Mouse (Mus musculus) spleen, embryonic (tissue): ENCODE results near the gene Erich6.

Experiments used
- CTCF ChIA-PET: fragments of 350-600 bp; sonication (Branson Sonifier 250); formaldehyde crosslinking; loops from one replicate; lab custom pipeline; 2022; lab: Charles Lee

The Erich6 gene

GRCm38 (mm10) chr3:58636406-58637295 is at the start of gene Erich6:
Gene Erich6, minus strand, starts transcription at chr3:58637207.
- CTCF ChIA-PET: interaction anchor here (0.6 kb wide), 2 partner anchors 124 to 166 kb away, joined by 4 to 16 read pairs; no protein-coding TSS in a partner anchor

DNA sequence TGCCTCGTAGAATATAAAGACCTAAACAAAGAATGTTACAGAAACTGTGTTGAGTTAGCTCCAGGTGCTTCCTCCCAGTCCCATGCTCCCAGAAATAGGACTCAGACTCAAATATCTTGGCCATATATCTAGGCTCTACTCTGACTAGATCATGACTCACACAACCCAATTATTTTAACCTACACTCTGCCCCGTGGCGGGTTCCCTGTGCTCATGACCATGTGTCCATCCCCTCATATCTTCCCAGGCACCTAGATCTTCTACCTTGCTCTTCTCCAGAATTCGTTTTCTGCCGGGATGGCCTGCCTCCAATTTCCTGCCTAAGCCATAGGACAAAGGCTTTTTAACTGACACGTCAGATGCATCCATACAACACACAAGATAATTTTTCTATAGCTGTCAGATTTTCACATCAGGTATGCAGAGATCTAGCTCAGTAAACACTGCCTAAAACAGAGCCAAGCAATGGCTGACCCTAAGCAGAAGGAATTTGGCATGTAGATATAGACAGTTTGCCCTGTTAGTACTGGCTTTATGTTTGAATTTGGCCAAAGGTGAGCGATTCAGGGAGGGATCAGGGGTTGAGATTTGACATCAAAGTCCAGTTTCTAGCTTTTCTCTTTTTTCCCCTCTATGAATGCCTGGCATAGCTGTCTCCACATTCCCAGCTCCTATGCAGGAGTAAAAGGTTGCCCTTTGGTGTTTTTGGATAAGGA is 49.4 kb upstream of the Erich6 start:
- CTCF ChIA-PET: no interaction called here

DNA sequence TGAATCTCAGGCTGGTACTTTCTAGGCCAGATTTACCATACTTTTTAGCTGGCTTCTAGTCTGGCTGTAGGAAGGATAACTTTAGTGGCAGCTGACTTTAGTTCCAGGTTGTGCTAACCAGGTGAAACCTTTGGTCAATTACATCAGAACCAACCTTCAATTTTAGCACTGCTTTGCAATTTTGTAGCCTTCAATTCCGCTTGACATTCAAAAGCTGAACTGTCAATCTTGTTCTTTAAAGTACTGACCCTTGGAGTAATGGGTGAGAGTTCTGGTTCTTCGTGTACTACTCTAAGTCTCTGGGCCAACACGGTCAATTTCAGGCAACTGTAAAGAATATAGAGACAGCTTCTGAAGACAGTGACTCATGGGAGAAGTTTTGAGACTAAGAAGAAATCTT is 48.4 kb upstream of the Erich6 start:
- CTCF ChIA-PET: no interaction called here

DNA sequence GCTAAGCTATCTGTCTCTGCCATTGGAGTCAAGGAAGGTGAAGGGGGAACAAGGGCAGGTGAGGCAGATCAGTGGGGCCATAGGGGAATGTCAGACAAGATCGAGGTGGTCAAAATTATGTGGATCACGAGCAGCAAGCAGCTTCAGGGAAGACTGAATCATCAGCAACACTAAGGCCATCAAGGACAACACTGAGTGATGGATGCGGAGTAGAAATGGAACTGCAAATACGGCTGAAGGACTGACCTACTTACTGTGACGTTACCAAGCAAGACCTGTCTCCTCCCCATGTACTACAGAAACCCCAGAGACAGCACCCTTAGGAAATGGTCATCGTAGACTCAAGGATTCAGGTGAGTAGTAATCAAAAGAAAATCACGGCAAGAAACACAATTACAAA is 46.3 kb upstream of the Erich6 start:
- CTCF ChIA-PET: no interaction called here

DNA sequence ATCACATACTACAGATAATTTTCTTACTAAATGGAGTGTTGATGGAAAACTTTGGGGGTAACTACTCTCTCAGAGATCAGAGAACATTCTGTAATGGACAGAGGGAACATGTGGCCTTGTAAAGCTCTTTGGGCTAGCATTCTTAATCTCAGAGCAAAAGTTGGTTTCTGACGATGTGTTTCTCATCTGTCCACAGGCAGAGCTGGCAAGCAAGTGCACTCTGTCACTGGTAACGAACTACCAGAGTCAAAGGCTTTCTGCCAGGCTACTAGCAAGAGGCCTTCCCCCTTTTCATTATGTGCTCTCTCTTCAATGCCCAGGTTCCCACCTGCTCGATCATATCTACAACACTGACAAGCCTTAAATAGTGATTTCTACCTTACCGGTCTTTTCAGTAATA is 45.3 kb upstream of the Erich6 start:
- CTCF ChIA-PET: no interaction called here

GRCm38 (mm10) chr3:58681831-58682230 is 44.8 kb upstream of the Erich6 start:
- CTCF ChIA-PET: no interaction called here

GRCm38 (mm10) chr3:58680943-58681637 is 44.1 kb upstream of the Erich6 start:
- CTCF ChIA-PET: no interaction called here

GRCm38 (mm10) chr3:58679996-58680395 is 43.0 kb upstream of the Erich6 start:
- CTCF ChIA-PET: interaction anchor here (1.5 kb wide), 1 partner anchor 10 kb away, joined by 4 read pairs; no protein-coding TSS in a partner anchor

- CTCF ChIA-PET: interaction anchor here (1.5 kb wide), 1 partner anchor 11 kb away, joined by 4 read pairs; no protein-coding TSS in a partner anchor
Measured at GRCm38 (mm10) chr3:58678905-58679304, 41.9 kb upstream of the Erich6 start.

- CTCF ChIA-PET: interaction anchor here (1.5 kb wide), 1 partner anchor 11 kb away, joined by 4 read pairs; no protein-coding TSS in a partner anchor
Measured at GRCm38 (mm10) chr3:58678384-58678783, 41.4 kb upstream of the Erich6 start.

GRCm38 (mm10) chr3:58677615-58678014 is 40.6 kb upstream of the Erich6 start:
- CTCF ChIA-PET: no interaction called here

DNA sequence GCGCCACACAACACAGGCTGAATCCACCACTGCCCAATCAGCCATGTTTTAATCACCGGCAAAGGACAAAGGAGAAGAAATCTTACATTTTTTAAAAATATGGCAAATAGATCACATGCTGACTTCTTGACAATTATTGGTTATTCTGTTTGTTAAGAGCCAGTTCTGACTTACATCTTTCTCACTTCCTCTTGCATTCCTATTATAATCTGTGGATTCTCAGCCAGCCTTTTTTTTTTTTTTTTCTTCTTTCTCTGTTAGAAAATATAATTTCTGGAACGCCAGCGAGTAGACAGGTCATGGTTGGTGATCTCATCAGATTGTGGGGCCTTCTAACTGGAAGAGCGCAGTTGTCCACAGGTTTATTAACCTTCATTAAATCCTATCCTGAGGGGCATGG is 36.3 kb upstream of the Erich6 start:
- CTCF ChIA-PET: no interaction called here

DNA sequence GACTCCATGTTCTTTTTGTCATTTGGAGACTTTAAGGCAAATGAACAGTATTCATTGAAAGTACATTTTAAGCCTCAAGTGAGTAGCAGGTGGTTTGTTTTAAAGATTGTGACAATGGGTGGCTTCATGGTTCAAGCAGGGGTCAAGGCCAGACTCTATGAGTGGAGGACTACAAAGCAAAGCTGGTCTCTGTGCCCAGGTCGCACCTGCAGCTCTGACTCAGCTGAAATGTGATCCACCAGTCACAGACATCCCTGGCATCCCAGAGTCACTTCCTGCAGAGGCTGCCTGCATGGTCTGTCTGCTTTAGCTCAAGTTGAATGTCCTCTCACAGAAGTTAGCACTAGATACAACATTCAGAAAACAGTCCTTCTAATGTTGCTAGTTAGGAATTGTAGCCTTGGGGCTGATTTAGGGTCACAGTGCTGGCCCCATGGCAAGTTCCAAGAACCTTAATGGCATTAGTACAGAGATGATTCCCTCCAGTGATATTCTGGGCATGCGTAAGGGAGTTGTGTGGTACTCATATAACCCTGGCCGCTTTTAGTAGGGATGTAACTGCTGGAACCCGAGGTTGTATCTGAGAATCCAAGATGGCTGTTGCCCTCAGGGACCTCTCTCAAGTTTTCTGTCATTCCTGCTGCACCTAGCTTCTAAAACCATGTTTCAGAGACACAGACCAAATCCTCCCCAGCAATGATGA is 35.6 kb upstream of the Erich6 start:
- CTCF ChIA-PET: no interaction called here

DNA sequence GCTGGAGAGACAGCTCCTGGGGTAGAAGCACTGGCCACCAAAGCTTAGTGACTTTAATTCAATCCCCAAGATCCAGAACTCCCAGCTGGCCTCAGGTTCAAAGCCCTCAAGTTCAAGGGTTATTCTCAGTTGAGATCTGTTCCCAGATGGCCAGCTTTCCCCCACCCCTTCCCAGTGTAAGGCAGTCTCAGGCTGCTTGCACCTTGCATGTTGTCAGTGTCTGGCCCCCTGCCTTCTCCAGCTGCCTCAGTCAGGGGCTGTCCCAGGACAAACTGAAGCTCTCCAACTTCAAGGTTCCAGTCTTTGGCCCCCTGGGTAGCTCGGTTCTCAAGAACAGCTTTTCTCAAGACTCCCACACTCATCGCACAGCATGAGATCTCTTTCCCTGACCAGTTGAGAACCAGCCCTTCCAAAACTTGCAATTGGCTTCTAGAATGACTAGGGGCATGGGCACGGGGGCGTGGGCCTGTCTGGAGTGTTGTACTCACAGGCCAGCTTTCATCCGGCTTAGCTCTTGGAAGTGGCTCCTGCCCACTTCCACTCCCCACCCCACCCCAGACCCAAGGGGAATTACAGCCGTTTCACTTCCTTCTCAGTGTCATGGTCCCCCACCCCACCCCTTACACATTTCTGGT is 34.7 kb upstream of the Erich6 start:
- CTCF ChIA-PET: interaction anchor here (0.7 kb wide), 1 partner anchor 50 kb away, joined by 4 read pairs; no protein-coding TSS in a partner anchor

GRCm38 (mm10) chr3:58663970-58664369 is 27.0 kb upstream of the Erich6 start:
- CTCF ChIA-PET: interaction anchor here (0.7 kb wide), 1 partner anchor 162 kb away, joined by 4 read pairs; no protein-coding TSS in a partner anchor

DNA sequence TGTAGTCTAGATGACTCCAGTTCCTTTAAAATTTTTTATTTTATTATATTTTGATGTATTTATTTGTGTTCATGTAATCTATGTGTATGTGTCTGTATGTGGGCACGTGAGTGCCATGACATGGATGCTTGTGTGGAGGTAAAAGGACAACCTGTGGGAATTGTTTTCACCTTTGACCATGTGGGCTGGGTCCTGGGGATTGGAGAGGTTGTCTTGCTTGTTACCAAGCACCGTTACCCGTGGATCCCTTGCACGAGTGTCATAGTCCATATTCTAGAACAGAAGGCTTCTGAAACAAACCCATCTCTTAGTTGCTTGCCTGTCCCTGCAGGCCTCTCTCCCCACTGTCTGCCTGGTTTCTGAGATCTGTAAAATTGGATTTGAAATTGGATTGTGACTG is 23.6 kb upstream of the Erich6 start:
- CTCF ChIA-PET: no interaction called here

GRCm38 (mm10) chr3:58657356-58657755 is 20.3 kb upstream of the Erich6 start:
- CTCF ChIA-PET: no interaction called here

GRCm38 (mm10) chr3:58655362-58656130 is 18.5 kb upstream of the Erich6 start:
- CTCF ChIA-PET: no interaction called here

DNA sequence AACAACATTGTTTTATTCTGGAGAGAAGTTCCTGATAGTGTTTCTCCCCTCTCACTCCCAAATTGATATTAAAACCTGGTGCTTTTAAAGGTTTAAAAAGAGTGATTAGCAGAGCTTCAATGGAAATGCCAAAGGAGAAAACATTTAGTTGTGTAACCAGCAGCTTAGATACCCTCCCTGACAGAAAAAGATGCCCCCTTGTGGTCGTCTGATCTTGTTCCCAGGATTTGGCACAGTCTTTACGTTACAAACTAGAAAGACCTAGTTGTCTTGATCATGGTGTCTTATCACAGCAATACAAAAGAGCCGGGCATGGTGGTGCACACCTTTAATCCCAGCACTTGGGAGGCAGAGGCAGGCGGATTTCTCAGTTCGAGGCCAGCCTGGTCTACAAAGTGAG is 16.9 kb upstream of the Erich6 start:
- CTCF ChIA-PET: interaction anchor here (0.7 kb wide), 1 partner anchor 127 kb away, joined by 6 read pairs; no protein-coding TSS in a partner anchor

DNA sequence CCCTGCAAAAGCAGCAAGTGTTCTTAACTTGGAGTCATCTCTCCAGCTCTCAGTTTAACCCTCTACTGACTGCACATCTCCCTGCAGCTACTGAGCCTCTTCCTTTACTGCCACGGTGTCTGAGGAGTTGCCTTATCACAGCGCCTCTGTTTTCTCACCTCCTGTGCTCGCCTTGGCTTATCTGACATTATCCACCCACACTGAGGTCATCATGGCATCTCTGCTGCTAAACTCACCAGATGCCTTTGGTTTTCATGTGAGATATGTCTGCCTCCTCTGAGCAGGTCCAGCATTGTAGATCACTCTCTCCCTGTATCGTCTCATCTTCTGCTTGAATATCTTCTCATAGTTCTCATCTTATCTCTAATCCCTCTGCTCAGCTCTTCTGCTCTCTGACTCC is 13.3 kb upstream of the Erich6 start:
- CTCF ChIA-PET: no interaction called here
